Mouse (Mus musculus): ENCODE measurements around the gene Fibp. TPM values are rescaled to one million over a fixed set of nuclear protein-coding genes. Genes with fewer than 3 reads are reported as not detected.

Fibp gene
- polyA plus RNA-seq, 1 experiment from 2014 or later = 101 TPM

DNA sequence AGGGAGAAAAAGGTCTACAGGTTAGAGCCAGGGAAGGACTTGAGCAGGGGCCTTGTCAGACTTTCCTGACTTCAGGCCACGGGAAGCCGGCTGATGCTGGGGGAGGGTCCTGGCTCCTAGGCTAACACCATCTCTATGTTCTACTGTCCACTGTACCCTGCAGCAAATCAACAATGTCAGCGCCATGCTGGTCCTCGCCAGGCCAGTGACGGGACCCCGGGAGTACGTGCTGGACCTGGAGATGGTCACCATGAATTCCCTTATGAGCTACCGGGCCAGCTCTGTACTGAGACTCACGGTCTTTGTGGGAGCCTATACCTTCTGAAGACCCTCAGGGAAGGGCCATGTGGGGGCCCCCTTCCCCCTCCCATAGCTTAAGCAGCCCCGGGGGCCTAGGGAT, 21.0 kb downstream of the Fibp start:
- Histone ChIP-seq H3K27me3 (ENCODE audit: insufficient read depth, low read length) (no peaks in the 10 kb centered on the region), H3K36me3 (ENCODE audit: insufficient read depth) (peaks cover 90% of the 10 kb centered on the region), H3K27ac (ENCODE audit: low read depth) (no peak overlapping the region), H3K4me3 (ENCODE audit: low read depth, low read length) (no peak overlapping the region), H3K4me1 (ENCODE audit: insufficient read depth) (0 out of 2 replicates have a peak, but pooled peaks cover 6% of the 10 kb centered on the region), H3K9ac (no peak overlapping the region), H3K4me2 (no peak overlapping the region), H3K9me3 (ENCODE audit: low read depth, low read length) (no peaks in the 10 kb centered on the region)
- DNase-seq (no peak), ATAC-seq (ENCODE audit: insufficient read depth) (no peak)
- no peak for TF ChIP-seq CTCF (IDR thresholded peaks at IDR 0.05; ENCODE audit: low read depth)
- WGBS = 88% methylated on average over 10 of the region's 10 CpGs

DNA sequence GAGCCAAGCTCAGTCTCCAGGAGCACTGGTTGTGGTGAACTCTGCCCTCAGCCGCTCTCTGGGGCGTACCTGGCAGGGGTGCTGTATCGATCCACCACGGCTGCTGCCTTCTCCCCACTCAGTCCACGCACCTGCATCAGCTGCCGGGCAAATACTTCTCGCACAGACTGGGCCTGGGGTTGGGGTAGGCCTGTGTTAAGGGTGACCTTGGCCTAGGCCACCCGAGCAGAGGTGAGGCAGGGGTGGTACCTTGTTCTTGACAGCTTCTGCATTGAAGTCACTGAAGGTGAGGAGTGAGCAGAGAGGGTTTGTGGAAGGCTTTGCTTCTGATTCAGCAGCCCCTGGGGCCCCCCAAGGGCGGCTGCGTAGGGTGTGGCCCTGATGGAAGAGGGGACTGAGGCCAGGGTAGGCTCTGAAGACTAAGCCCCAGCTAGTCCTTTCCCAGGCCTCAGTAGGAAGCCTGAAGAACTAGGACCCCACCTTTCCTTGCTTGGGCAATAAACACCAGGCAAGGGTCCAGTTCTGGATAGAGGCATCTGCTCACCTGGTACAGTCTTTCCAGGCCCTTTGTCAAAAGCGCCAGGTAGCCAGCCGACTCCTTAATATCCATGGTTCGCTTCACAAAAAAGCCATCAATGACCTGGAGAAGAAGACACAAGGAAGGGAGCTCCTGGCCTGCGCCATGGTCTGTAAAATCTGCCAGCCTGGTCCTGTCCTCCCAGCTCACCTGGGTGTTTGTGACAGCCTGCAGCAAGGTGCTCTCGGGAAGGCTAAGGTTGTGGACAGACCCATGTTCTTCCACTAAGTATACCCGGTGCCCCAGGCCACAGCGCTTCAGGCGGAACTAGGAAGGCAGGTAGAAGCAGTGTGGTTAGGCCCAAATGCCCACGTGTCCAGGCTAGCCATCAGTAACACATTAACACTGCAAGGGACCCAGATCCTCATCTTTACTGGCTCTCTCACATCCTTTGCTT, 23.3 kb downstream of the Fibp start:
- H3K27ac ChIP-seq (ENCODE audit: low read depth) = no peak overlapping the region
- no peak overlapping the region for H3K4me2 ChIP-seq
- H3K27me3 ChIP-seq (ENCODE audit: insufficient read depth, low read length) = no peaks in the 10 kb centered on the region
- no peak overlapping the region for H3K4me3 ChIP-seq (ENCODE audit: low read depth, low read length)
- H3K9ac ChIP-seq = no peak overlapping the region
- ATAC-seq (ENCODE audit: insufficient read depth) (no peak), DNase-seq (no peak)
- no peak for TF ChIP-seq CTCF (IDR thresholded peaks at IDR 0.05; ENCODE audit: low read depth)
- 91% methylated on average over 19 of the region's 19 CpGs for WGBS
- peaks cover 7% of the 10 kb centered on the region; the same call in 1 of the 2 replicates for H3K4me1 ChIP-seq (ENCODE audit: insufficient read depth)
- H3K9me3 ChIP-seq (ENCODE audit: low read depth, low read length) = no peaks in the 10 kb centered on the region
- H3K36me3 ChIP-seq (ENCODE audit: insufficient read depth) = peaks cover 71% of the 10 kb centered on the region

DNA sequence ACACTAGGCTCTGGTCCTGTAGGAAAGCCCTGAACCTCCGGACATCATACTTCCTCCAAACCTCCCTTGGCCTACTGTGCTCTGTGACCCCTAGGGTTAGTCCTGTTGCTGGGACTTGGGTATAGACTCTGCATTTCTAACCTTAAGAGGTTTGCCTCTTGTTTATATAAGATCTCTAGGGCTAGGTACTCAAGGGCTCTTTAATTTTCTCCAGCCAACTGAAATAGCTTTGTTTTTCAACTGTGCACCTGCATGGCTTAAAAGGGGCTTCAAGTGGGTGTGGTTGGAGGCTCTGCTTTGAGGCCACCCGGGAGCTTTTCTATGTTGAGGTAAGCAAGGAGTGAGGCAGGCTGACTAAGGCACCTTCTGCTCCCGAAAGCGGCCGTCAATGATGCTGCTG, 24.1 kb downstream of the Fibp start:
- no peak for TF ChIP-seq CTCF (IDR thresholded peaks at IDR 0.05; ENCODE audit: low read depth)
- Histone ChIP-seq H3K4me1 (ENCODE audit: insufficient read depth) (peaks cover 7% of the 10 kb centered on the region; the same call in 1 of the 2 replicates), H3K27ac (ENCODE audit: low read depth) (0 out of 2 replicates have a peak overlapping the region, but pooled peaks have one; percentile 45), H3K27me3 (ENCODE audit: insufficient read depth, low read length) (no peaks in the 10 kb centered on the region), H3K4me2 (no peak overlapping the region), H3K9ac (no peak overlapping the region), H3K4me3 (ENCODE audit: low read depth, low read length) (no peak overlapping the region), H3K9me3 (ENCODE audit: low read depth, low read length) (no peaks in the 10 kb centered on the region), H3K36me3 (ENCODE audit: insufficient read depth) (peaks cover 63% of the 10 kb centered on the region)
- DNase-seq (no peak), ATAC-seq (ENCODE audit: insufficient read depth) (no peak)
- 72% methylated on average over 5 of the region's 5 CpGs for WGBS

DNA sequence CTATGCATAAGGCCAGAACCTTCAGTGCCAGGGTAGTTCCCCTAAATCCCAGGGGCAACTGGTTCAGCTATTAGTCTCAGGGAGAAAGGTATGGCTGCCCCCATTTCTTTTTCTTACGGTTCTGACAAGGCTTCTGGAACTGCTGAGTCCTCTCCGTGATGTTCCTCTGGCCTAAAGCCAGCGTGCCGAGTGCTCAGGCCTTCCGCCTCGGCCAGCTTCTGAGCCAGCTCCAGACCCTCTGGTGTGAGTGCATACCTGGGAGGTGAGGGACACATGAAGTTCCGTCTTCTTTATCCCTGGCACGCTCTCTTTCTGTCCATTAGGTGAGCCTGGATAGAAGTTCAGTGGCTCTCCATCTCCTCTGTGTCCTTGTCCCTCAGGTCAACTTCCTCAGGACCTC, 25.0 kb downstream of the Fibp start:
- Histone ChIP-seq H3K27ac (ENCODE audit: low read depth) (0 out of 2 replicates have a peak overlapping the region, but pooled peaks have one; percentile 45), H3K4me3 (ENCODE audit: low read depth, low read length) (no peak overlapping the region), H3K4me1 (ENCODE audit: insufficient read depth) (peaks cover 7% of the 10 kb centered on the region; the same call in 1 of the 2 replicates), H3K27me3 (ENCODE audit: insufficient read depth, low read length) (no peaks in the 10 kb centered on the region), H3K9me3 (ENCODE audit: low read depth, low read length) (no peaks in the 10 kb centered on the region), H3K4me2 (no peak overlapping the region), H3K36me3 (ENCODE audit: insufficient read depth) (peaks cover 55% of the 10 kb centered on the region), H3K9ac (no peak overlapping the region)
- no peak for ATAC-seq (ENCODE audit: insufficient read depth)
- 76% methylated on average over 8 of the region's 8 CpGs for WGBS
- DNase-seq = no peak
- TF ChIP-seq CTCF (IDR thresholded peaks at IDR 0.05; ENCODE audit: low read depth) = no peak

- Histone ChIP-seq H3K9me3 (ENCODE audit: low read depth, low read length) (no peaks in the 10 kb centered on the region), H3K36me3 (ENCODE audit: insufficient read depth) (peaks cover 51% of the 10 kb centered on the region), H3K27ac (ENCODE audit: low read depth) (peak overlapping the region; percentile 18; the same call in 1 of the 2 replicates), H3K4me3 (ENCODE audit: low read depth, low read length) (no peak overlapping the region), H3K9ac (no peak overlapping the region), H3K4me1 (ENCODE audit: insufficient read depth) (peaks cover 7% of the 10 kb centered on the region; the same call in 1 of the 2 replicates), H3K4me2 (no peak overlapping the region; the same call in 1 of the 2 replicates), H3K27me3 (ENCODE audit: insufficient read depth, low read length) (no peaks in the 10 kb centered on the region)
- no peak for DNase-seq
- WGBS = 92% methylated on average over 7 of the region's 7 CpGs
- TF ChIP-seq CTCF (IDR thresholded peaks at IDR 0.05; ENCODE audit: low read depth) = no peak
- ATAC-seq (ENCODE audit: insufficient read depth) = no peak
Measured at GRCm38 (mm10) chr19:5485821-5486220, 25.4 kb downstream of the Fibp start.

GRCm38 (mm10) chr19:5486286-5486685, 25.9 kb downstream of the Fibp start:
- H3K27ac ChIP-seq (ENCODE audit: low read depth) = peak overlapping the region; percentile 18; the same call in 1 of the 2 replicates
- no peak for TF ChIP-seq CTCF (IDR thresholded peaks at IDR 0.05; ENCODE audit: low read depth)
- DNase-seq = peak; percentile 68
- H3K27me3 ChIP-seq (ENCODE audit: insufficient read depth, low read length) = no peaks in the 10 kb centered on the region
- peak overlapping the region; percentile 87 for H3K4me2 ChIP-seq
- no peak for ATAC-seq (ENCODE audit: insufficient read depth)
- H3K36me3 ChIP-seq (ENCODE audit: insufficient read depth) = peaks cover 48% of the 10 kb centered on the region
- H3K9me3 ChIP-seq (ENCODE audit: low read depth, low read length) = no peaks in the 10 kb centered on the region
- H3K9ac ChIP-seq = no peak overlapping the region
- WGBS = 66% methylated on average over 8 of the region's 8 CpGs
- H3K4me3 ChIP-seq (ENCODE audit: low read depth, low read length) = no peak overlapping the region
- H3K4me1 ChIP-seq (ENCODE audit: insufficient read depth) = peaks cover 7% of the 10 kb centered on the region; the same call in 1 of the 2 replicates

DNA sequence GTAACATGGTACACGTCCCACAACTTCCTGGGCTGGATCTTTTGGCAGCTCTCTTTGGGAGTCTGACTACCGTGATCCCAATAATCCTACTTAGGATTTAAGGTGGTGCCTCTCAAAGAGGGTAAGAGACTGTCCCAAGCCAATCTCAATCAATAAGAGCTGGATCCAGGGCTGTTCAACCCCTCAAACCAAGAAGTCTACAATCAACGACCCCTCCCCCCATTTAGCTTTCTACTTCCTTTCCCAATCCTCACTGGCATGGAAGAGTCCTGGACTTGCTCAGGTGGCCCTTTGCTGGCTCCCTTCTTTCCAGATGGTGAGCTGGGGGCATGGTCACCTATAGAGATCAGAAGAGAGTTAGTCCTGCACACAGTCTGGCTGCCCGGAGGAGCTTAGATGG, 26.4 kb downstream of the Fibp start:
- no peak overlapping the region; the same call in 1 of the 2 replicates for H3K27ac ChIP-seq (ENCODE audit: low read depth)
- ATAC-seq (ENCODE audit: insufficient read depth) (no peak), DNase-seq (no peak)
- no peaks in the 10 kb centered on the region for H3K9me3 ChIP-seq (ENCODE audit: low read depth, low read length)
- no peaks in the 10 kb centered on the region for H3K27me3 ChIP-seq (ENCODE audit: insufficient read depth, low read length)
- H3K4me3 ChIP-seq (ENCODE audit: low read depth, low read length) = peak overlapping the region; percentile 57
- H3K4me1 ChIP-seq (ENCODE audit: insufficient read depth) = peaks cover 8% of the 10 kb centered on the region; the same call in 1 of the 2 replicates
- TF ChIP-seq CTCF (IDR thresholded peaks at IDR 0.05; ENCODE audit: low read depth) = no peak
- 81% methylated on average over 4 of the region's 4 CpGs for WGBS
- H3K4me2 ChIP-seq = peak overlapping the region; percentile 87
- H3K36me3 ChIP-seq (ENCODE audit: insufficient read depth) = peaks cover 44% of the 10 kb centered on the region
- H3K9ac ChIP-seq = peak overlapping the region; percentile 64; the same call in 1 of the 2 replicates

Data from lung, embryonic 14.5 days (tissue).